Mouse (Mus musculus): ENCODE measurements around the gene Shox2.

GRCm38 (mm10) chr3:66959972-66960371 is 21.6 kb downstream of the Shox2 start:
- TF ChIP-seq CTCF (IDR thresholded peaks at IDR 0.05; ENCODE audit: borderline replicate concordance, extremely low read depth, insufficient read depth, insufficient read length) (no peak), POLR2A (IDR thresholded peaks at IDR 0.05; ENCODE audit: borderline replicate concordance, extremely low read depth, insufficient read depth, insufficient read length, poor library complexity, severe bottlenecking) (no peak)

All from brain, embryonic 14.5 days (tissue).